Mouse (Mus musculus) left cerebral cortex, adult 2 months (tissue): ENCODE measurements around the gene Snx10. TPM values are rescaled to one million over a fixed set of nuclear protein-coding genes. Genes with fewer than 3 reads are reported as not detected.

Experiments used
- DNase-seq, 2 experiments: peaks; one replicate each; pipeline ENCODE4 v3.0.0; 2021 to 2022; ENCODE audit warnings: low spot score in 2 of 2, mixed read lengths in 1 of 2; ENCODE audit errors: extremely low spot score in 1 of 2
- H3K27ac ChIP-seq: fragments of 200-600 bp; 2 replicates; pipeline ENCODE4 v1.8.1; 2022
- H3K4me3 ChIP-seq: fragments of 200-600 bp; 2 replicates; pipeline ENCODE4 v1.8.1; 2022
- CTCF ChIP-seq: fragments of 200-600 bp; IDR thresholded peaks from 2 replicates; pipeline ENCODE4 v1.8.1; 2022; ENCODE audit warnings: antibody characterized with exemption, mild to moderate bottlenecking, moderate library complexity
- intact Hi-C: fragments of 180-260 bp; cut with DNase I; formaldehyde crosslinking; loops from one replicate; pipeline ENCODE4 v1.15.1; 2025
- microRNA-seq, 2 experiments: library from miRNA; unstranded; fragments of <30 nt; microRNA quantifications; one replicate each; pipeline ENCODE4 v1.2.0; 2021
- total RNA-seq, 2 experiments: library from RNA; stranded (reverse); gene quantifications; 2 replicates each; pipeline ENCODE4 v1.2.3; 2021

Snx10 gene
- total RNA-seq, 2 experiments from 2014 or later: 94.9 to 102 TPM

DNA sequence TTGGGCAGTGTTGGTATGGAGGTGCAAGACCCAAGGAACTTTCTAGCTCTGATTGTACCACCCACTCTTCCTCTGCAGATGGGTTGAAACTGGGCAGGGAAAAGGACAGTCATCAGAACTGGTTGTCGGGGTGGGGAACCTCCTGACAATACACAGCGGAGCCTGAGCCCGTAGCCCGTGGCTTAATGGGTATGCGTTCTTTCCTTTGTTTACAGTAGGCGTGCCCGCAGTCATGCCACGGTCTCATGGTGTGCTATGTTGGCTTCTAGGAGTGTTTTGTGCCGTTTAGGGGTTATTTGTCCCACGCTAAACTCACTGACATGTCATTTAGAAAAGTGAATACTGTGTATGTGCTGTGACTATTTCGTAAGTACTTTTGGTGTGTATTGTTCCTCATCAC, 90.0 kb downstream of the Snx10 start:
- DNase-seq: no peak
- H3K4me3 ChIP-seq: no peak overlapping the region
- H3K27ac ChIP-seq: no peak overlapping the region
- no peak for TF ChIP-seq CTCF
- intact Hi-C loops: loop anchor here (2.0 to 5.0 kb wide), 2 partner anchors 21 to 109 kb away; no protein-coding TSS in a partner anchor

DNA sequence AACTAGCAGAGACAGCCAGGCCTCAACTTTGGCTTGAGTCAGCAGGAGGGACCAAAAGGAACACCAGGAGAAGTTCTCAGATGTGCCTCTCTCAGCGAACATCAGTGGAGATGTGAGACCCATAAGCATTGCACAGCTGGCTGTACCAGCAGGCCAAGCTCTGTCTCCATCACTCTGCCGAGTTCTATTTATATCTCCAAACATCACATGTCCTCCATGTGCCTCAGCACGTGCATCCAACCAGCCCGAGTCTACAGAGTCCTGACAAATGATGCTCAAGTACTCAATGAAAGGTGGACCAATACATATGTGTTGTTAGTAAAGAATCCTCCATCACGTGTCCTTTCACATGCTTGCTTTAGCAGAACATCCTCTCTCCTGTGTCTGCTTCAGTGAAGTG, 103.1 kb downstream of the Snx10 start:
- Histone ChIP-seq H3K4me3 (no peak overlapping the region), H3K27ac (no peak overlapping the region)
- intact Hi-C loops: no loop called here
- no peak for DNase-seq
- no peak for TF ChIP-seq CTCF

DNA sequence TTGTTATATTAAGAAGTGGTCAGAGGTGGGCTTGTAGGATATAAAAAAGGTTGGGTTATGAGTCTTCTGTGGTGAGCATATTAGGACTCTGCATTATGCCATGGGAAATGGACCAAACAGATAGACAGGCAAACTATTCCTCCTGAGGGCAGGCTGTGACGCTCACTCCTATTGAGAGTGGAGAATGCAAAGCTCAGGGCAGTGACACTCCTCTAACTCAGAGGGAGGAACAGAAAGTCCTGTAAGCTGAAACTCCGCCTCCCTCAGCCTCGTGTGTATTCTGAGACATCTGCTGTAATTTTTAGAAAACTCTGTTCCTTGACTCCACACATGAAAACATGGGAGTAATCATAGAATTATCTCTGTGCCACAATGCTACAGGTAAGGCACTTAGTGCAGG, 106.0 kb downstream of the Snx10 start:
- Histone ChIP-seq H3K27ac (no peak overlapping the region), H3K4me3 (no peak overlapping the region)
- intact Hi-C loops: no loop called here
- TF ChIP-seq CTCF: no peak
- no peak for DNase-seq

DNA sequence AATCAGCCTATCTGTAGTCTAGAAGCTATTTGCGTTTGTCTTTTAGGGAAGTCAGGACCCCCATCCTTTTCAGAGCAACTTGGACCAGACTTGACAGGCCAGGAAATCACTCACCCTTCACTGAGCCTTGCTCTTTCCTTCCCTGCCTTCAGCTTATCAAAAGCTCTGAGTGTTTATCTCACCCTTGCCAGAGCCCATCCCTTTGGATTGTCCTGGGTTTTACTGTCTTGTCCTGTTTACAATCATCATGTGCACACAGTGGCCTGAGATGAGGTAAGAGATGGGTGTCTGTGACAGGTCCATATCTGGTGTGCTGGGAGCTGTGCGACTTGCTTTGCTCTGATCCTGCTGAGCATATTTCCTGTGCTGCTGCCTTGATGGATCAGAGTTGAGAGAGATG, 106.5 kb downstream of the Snx10 start:
- no peak for TF ChIP-seq CTCF
- no peak for DNase-seq
- no peak overlapping the region for H3K4me3 ChIP-seq
- H3K27ac ChIP-seq: no peak overlapping the region
- intact Hi-C loops: no loop called here

DNA sequence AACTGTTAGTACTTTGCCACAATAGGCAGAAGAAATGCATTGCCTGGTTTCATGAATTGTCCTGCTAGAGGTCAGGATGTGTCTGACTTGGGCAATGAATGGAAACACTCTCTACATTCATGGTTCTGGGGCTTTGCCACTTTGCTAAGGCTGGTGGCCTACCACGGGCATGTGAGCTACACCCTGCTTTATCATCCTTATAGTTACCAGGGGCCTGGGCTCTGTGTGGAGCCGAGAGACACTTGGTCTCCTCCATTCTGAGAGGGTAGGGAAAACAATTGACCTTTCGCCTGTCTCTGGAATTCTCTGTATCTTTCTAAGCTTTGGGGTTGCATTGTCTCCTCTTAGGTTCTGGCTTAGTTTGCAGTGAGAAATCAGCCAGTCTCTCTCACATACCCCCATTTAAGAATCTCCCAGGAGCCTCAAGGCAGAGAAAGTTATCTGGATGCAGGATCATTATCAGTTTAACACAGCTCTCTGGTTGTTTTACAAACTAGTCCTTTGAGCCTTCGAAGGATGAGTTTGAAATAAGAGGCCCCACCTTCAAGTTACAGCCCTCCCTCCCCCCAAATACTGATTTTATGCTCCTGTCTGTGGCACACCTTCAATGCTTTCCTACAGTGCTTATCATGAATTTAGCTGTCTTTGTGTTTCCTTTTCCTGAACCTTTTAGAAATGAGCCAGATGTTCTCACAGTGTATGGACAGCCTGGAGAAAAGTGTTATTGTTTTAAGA, 109.4 kb downstream of the Snx10 start:
- no peak overlapping the region for H3K4me3 ChIP-seq
- TF ChIP-seq CTCF: no peak
- no peak overlapping the region for H3K27ac ChIP-seq
- no peak for DNase-seq
- intact Hi-C loops: no loop called here

DNA sequence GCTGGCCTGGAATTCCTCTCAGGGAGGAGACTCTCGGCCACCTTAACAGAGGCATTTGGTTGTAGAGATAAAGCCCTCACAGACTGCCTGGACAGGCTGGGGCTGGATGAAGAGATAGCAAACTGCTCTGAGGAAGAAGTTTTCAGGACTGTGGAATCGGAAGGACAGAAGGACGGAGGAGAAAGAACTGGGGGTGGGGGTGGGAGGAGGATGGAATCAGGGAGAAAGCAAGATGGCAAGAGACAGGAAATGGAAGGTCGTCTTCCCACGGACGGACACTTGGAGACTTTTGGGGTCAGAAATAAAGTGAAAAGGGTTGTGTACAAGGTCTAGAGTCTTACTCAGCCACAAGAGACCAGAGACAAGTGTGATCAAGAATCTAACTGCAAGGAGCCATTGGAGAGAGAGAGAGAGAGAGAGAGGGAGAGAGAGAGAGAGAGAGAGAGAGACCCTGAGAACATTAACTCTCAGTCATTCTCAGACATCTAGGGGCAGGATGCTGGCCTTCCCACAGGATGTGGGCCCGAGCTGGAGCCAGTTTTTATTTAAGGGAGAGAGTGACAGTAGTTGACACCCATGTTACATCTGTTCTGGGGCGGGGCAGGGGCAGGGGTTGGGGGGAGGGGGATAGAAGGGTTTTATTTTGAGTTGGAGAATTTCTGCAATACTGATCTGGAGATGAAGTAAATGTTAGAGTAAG, 110.1 kb downstream of the Snx10 start:
- intact Hi-C loops: no loop called here
- Histone ChIP-seq H3K27ac (no peak overlapping the region), H3K4me3 (no peak overlapping the region)
- TF ChIP-seq CTCF: no peak
- DNase-seq: no peak

DNA sequence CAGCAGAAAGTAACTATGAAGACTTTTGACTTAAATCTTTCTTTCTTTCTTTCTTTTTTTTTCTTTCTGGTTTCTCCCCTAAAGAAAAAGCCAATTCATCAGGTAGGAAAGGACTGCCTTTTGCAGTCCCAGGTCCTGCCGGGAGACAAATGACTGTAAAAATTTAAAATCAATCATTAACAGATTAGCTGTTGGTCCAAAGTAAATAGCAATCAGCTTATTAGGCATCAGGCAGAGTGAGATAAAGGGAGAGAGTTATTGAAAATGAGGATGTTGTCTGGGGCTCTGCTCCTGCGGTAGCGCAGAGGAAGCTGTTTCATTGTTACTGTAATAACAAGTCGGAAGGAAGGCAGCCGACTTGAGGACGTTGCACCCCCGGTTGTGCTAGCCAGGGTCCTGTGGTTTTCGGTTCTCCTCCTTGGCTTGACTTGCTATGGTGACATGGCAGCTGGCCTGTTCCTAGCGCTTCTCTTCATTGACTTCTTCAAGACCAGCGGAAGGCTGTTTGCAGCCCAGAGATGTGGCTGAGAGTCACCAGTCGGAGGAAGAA, 112.4 kb downstream of the Snx10 start:
- intact Hi-C loops: no loop called here
- DNase-seq: no peak
- no peak overlapping the region for H3K27ac ChIP-seq
- H3K4me3 ChIP-seq: no peak overlapping the region
- no peak for TF ChIP-seq CTCF

Small RNA genes within 50 kb of the gene (microRNA-seq; reads per million reads assigned to microRNA genes)
- gene Gm22914: 0 reads per million in 2 experiments

Other genes starting within 250 kb of the Snx10 start
- 1 to 10 TPM; 1.5 to 1.7 TPM for gene Nfe2l3, start 91.2 kb upstream of the Snx10 start, total RNA-seq
- gene Hnrnpa2b1, start 54.0 kb upstream of the Snx10 start, total RNA-seq: 100 to 1,000 TPM; 483 to 488 TPM
- 100 to 1,000 TPM; 121 to 128 TPM for gene Cbx3, start 53.5 kb upstream of the Snx10 start, total RNA-seq